Mouse (Mus musculus) hindbrain, embryonic 16.5 days (tissue): Measurements from ENCODE around the gene Palm2. TPM values are rescaled to one million over a fixed set of nuclear protein-coding genes. Genes with fewer than 3 reads are reported as not detected.

Source experiments
- ATAC-seq: fragments of 200-750 bp; cut with Nextera tagmentation; 2 replicates; pipeline ENCODE4 v1.8.0; 2017; ENCODE audit warnings: moderate TSS enrichment, moderate library complexity
- H3K27ac ChIP-seq: fragments of 300-500 bp; sonication (generic); 2 replicates; pipeline ENCODE4 v1.5.1; 2014; ENCODE audit warnings: low read depth, mild to moderate bottlenecking, control low read depth, low read length, moderate library complexity
- H3K27me3 ChIP-seq: fragments of 300-500 bp; sonication (generic); replicated peaks from 2 replicates; pipeline ENCODE4 v1.6.1; 2014; ENCODE audit warnings: low read length; ENCODE audit not compliant: control insufficient read depth, insufficient read depth
- H3K36me3 ChIP-seq: fragments of 300-500 bp; sonication (generic); 2 replicates; pipeline ENCODE4 v1.6.1; 2014; ENCODE audit warnings: mild to moderate bottlenecking, low read length, moderate library complexity, mixed read lengths; ENCODE audit not compliant: control insufficient read depth, insufficient read depth
- H3K4me1 ChIP-seq: fragments of 300-500 bp; sonication (generic); 2 replicates; pipeline ENCODE4 v1.6.1; 2014; ENCODE audit warnings: low read depth, low read length; ENCODE audit not compliant: control insufficient read depth, insufficient read depth
- H3K4me2 ChIP-seq: fragments of 300-500 bp; sonication (generic); 2 replicates; pipeline ENCODE4 v1.6.1; 2014; ENCODE audit warnings: mild to moderate bottlenecking, low read length, control low read depth, moderate library complexity
- H3K4me3 ChIP-seq: fragments of 300-500 bp; sonication (generic); 2 replicates; pipeline ENCODE4 v1.5.1; 2014; ENCODE audit warnings: mild to moderate bottlenecking, low read length, control low read depth, moderate library complexity
- H3K9ac ChIP-seq: fragments of 300-500 bp; sonication (generic); 2 replicates; pipeline ENCODE4 v1.6.1; 2014; ENCODE audit warnings: low read depth, mild to moderate bottlenecking, control low read depth, low read length, moderate library complexity
- H3K9me3 ChIP-seq: fragments of 300-500 bp; sonication (generic); 2 replicates; pipeline ENCODE4 v1.6.1; 2014; ENCODE audit warnings: mild to moderate bottlenecking, low read length, moderate library complexity; ENCODE audit not compliant: control insufficient read depth
- WGBS: fragments of 180-500 bp; shearing (Covaris S2); extraction: QIAGEN DNeasy Blood & Tissue Kit; methylation state at CpG from one replicate; pipeline ENCODE4 v1.1.7; 2014; 5-methylcytosine and 5-hydroxymethylcytosine counted together
- polyA plus RNA-seq: library from polyadenylated mRNA; unstranded; fragments of >200 nt; fragmentation: Nextera tagmentation; extraction: Ambion mirVana; gene quantifications from 2 replicates; pipeline ENCODE4 v1.2.1, GENCODE M21; 2015

The Palm2 gene
- polyA plus RNA-seq, 1 experiment from 2014 or later, result 20.3 TPM

GRCm38 (mm10) chr4:57434705-57435360 is 786 bp downstream of the Palm2 start:
- ATAC-seq, result peak; percentile 34
- peaks cover 2% of the 10 kb centered on the region; the same call in 1 of the 2 replicates for H3K27me3 ChIP-seq
- H3K4me3 ChIP-seq, result peak overlapping the region; percentile 81
- H3K27ac ChIP-seq, result peak overlapping the region; percentile 93
- peaks cover 15% of the 10 kb centered on the region for H3K4me1 ChIP-seq
- peak overlapping the region; percentile 92 for H3K4me2 ChIP-seq
- H3K36me3 ChIP-seq, result no peaks in the 10 kb centered on the region
- no peaks in the 10 kb centered on the region for H3K9me3 ChIP-seq
- peak overlapping the region; percentile 88 for H3K9ac ChIP-seq
- 9% methylated on average over 19 of the region's 19 CpGs for WGBS

GRCm38 (mm10) chr4:57436286-57436685 is 2.2 kb downstream of the Palm2 start:
- Histone ChIP-seq H3K9me3 (no peaks in the 10 kb centered on the region; the same call in 1 of the 2 replicates), H3K4me2 (peak overlapping the region; percentile 92), H3K9ac (0 out of 2 replicates have a peak overlapping the region, but pooled peaks have one; percentile 4), H3K27ac (no peak overlapping the region), H3K36me3 (no peaks in the 10 kb centered on the region), H3K4me3 (no peak overlapping the region), H3K4me1 (peaks cover 15% of the 10 kb centered on the region), H3K27me3 (peaks cover under 1% of the 10 kb centered on the region; the same call in 1 of the 2 replicates)
- ATAC-seq, result peak; percentile 19; the same call in 1 of the 2 replicates
- 28% methylated on average over 4 of the region's 4 CpGs for WGBS

GRCm38 (mm10) chr4:57446082-57446481 is 12.0 kb downstream of the Palm2 start:
- WGBS, result 85% methylated on average over 2 of the region's 2 CpGs
- no peaks in the 10 kb centered on the region for H3K36me3 ChIP-seq
- ATAC-seq, result no peak
- no peak overlapping the region for H3K4me2 ChIP-seq
- H3K4me1 ChIP-seq, result no peaks in the 10 kb centered on the region
- no peaks in the 10 kb centered on the region; the same call in 1 of the 2 replicates for H3K9me3 ChIP-seq
- H3K4me3 ChIP-seq, result no peak overlapping the region
- no peak overlapping the region for H3K27ac ChIP-seq
- H3K9ac ChIP-seq, result no peak overlapping the region
- no peaks in the 10 kb centered on the region for H3K27me3 ChIP-seq

GRCm38 (mm10) chr4:57446854-57447444 is 12.9 kb downstream of the Palm2 start:
- Histone ChIP-seq H3K27ac (no peak overlapping the region; the same call in 1 of the 2 replicates), H3K4me2 (no peak overlapping the region), H3K9me3 (no peaks in the 10 kb centered on the region), H3K36me3 (no peaks in the 10 kb centered on the region), H3K4me1 (no peaks in the 10 kb centered on the region), H3K4me3 (no peak overlapping the region), H3K9ac (no peak overlapping the region), H3K27me3 (no peaks in the 10 kb centered on the region)
- ATAC-seq, result no peak
- WGBS, result 79% methylated on average over 4 of the region's 4 CpGs

GRCm38 (mm10) chr4:57451896-57452295 is 17.8 kb downstream of the Palm2 start:
- no peaks in the 10 kb centered on the region for H3K4me1 ChIP-seq
- H3K27ac ChIP-seq, result no peak overlapping the region
- no peaks in the 10 kb centered on the region for H3K27me3 ChIP-seq
- ATAC-seq, result peak; percentile 69; the same call in 1 of the 2 replicates
- no peak overlapping the region for H3K9ac ChIP-seq
- no peaks in the 10 kb centered on the region for H3K36me3 ChIP-seq
- no peak overlapping the region for H3K4me2 ChIP-seq
- H3K4me3 ChIP-seq, result no peak overlapping the region
- H3K9me3 ChIP-seq, result no peaks in the 10 kb centered on the region
- 40% methylated on average over 3 of the region's 3 CpGs for WGBS

GRCm38 (mm10) chr4:57452661-57453060 is 18.6 kb downstream of the Palm2 start:
- Histone ChIP-seq H3K27me3 (no peaks in the 10 kb centered on the region), H3K4me2 (no peak overlapping the region), H3K4me1 (no peaks in the 10 kb centered on the region), H3K9ac (no peak overlapping the region), H3K4me3 (no peak overlapping the region), H3K9me3 (no peaks in the 10 kb centered on the region), H3K36me3 (no peaks in the 10 kb centered on the region), H3K27ac (no peak overlapping the region)
- WGBS, result 96% methylated on average over 5 of the region's 5 CpGs
- no peak for ATAC-seq

- H3K4me3 ChIP-seq, result no peak overlapping the region
- ATAC-seq, result no peak
- H3K9ac ChIP-seq, result no peak overlapping the region
- 44% methylated on average over 2 of the region's 3 CpGs for WGBS
- no peaks in the 10 kb centered on the region for H3K27me3 ChIP-seq
- H3K4me1 ChIP-seq, result no peaks in the 10 kb centered on the region
- no peaks in the 10 kb centered on the region for H3K9me3 ChIP-seq
- H3K4me2 ChIP-seq, result no peak overlapping the region
- no peak overlapping the region for H3K27ac ChIP-seq
- H3K36me3 ChIP-seq, result no peaks in the 10 kb centered on the region
These were observed 28.3 kb downstream of the Palm2 start for GRCm38 (mm10) chr4:57462378-57462777.

- Histone ChIP-seq H3K36me3 (no peaks in the 10 kb centered on the region), H3K4me2 (no peak overlapping the region), H3K9me3 (no peaks in the 10 kb centered on the region), H3K9ac (no peak overlapping the region), H3K4me1 (no peaks in the 10 kb centered on the region), H3K27me3 (no peaks in the 10 kb centered on the region), H3K27ac (no peak overlapping the region), H3K4me3 (no peak overlapping the region)
- 0 out of 2 replicates have a peak, but pooled peaks have one; percentile 24 for ATAC-seq
- whole genome bisulfite sequencing, result 74% methylated on average over 7 of the region's 7 CpGs
These were observed 48.4 kb downstream of the Palm2 start for GRCm38 (mm10) chr4:57482435-57482834.

- no peak overlapping the region for H3K9ac ChIP-seq
- H3K4me1 ChIP-seq, result no peaks in the 10 kb centered on the region
- no peaks in the 10 kb centered on the region for H3K36me3 ChIP-seq
- no peak overlapping the region for H3K4me3 ChIP-seq
- H3K27ac ChIP-seq, result no peak overlapping the region
- no peaks in the 10 kb centered on the region for H3K9me3 ChIP-seq
- H3K27me3 ChIP-seq, result no peaks in the 10 kb centered on the region
- no peak overlapping the region for H3K4me2 ChIP-seq
- ATAC-seq, result no peak
- 85% methylated on average over 3 of the region's 3 CpGs for WGBS
These were observed 52.3 kb downstream of the Palm2 start for GRCm38 (mm10) chr4:57486392-57486791.
